Mouse (Mus musculus) olfactory bulb, adult 2 months (tissue): ENCODE results near the gene Ppm1l.

Source experiments
- CTCF ChIP-seq: fragments of 200-500 bp; IDR thresholded peaks from 2 replicates; pipeline ENCODE4 v1.5.1; 2012; ENCODE audit warnings: low read depth, mild to moderate bottlenecking, low read length, moderate library complexity; ENCODE audit not compliant: insufficient read depth
- POLR2A ChIP-seq: fragments of 200-500 bp; IDR thresholded peaks from 2 replicates; pipeline ENCODE4 v1.6.1; 2012; ENCODE audit warnings: mild to moderate bottlenecking, low read depth, low read length, moderate library complexity; ENCODE audit not compliant: insufficient read depth

- TF ChIP-seq CTCF (no peak), POLR2A (no peak)
Observed at GRCm38 (mm10) chr3:69449041-69449440, 132.4 kb downstream of the Ppm1l start.
